Mouse (Mus musculus): ENCODE data around the gene Gria1.

- TF ChIP-seq CTCF (IDR thresholded peaks at IDR 0.05; ENCODE audit: control insufficient read depth, insufficient read depth, low read length) (no peak), POLR2A (IDR thresholded peaks at IDR 0.05; ENCODE audit: borderline replicate concordance, control insufficient read depth, low read depth, low read length) (no peak)
These were observed 134.5 kb downstream of the Gria1 start for GRCm38 (mm10) chr11:57145704-57146103.

Data from bone marrow, adult 2 months (tissue).